Mouse (Mus musculus) intestine, postnatal 0 days (tissue): ENCODE measurements around the gene Cd44. TPM values are rescaled to one million over a fixed set of nuclear protein-coding genes. Genes with fewer than 3 reads are reported as not detected.

Source experiments
- ATAC-seq: fragments of 200-750 bp; cut with Nextera tagmentation; 2 replicates; pipeline ENCODE4 v1.8.0; 2017; ENCODE audit warnings: mild to moderate bottlenecking, moderate TSS enrichment, moderate library complexity
- H3K27ac ChIP-seq: fragments of 300-500 bp; sonication (generic); 2 replicates; pipeline ENCODE4 v1.5.1; 2014; ENCODE audit warnings: mild to moderate bottlenecking, low read depth, low read length, moderate library complexity
- H3K27me3 ChIP-seq: fragments of 300-500 bp; sonication (generic); replicated peaks from 2 replicates; pipeline ENCODE4 v1.6.1; 2014; ENCODE audit warnings: low read length, mixed read lengths; ENCODE audit not compliant: control insufficient read depth, insufficient read depth
- H3K36me3 ChIP-seq: fragments of 300-500 bp; sonication (generic); 2 replicates; pipeline ENCODE4 v1.6.1; 2014; ENCODE audit warnings: mild to moderate bottlenecking, moderate library complexity; ENCODE audit not compliant: control insufficient read depth, insufficient read depth
- H3K4me1 ChIP-seq: fragments of 300-500 bp; sonication (generic); replicated peaks from 2 replicates; pipeline ENCODE4 v1.6.1; 2014; ENCODE audit warnings: antibody characterized with exemption, low read length, mixed read lengths; ENCODE audit not compliant: control insufficient read depth, insufficient read depth
- H3K4me2 ChIP-seq: fragments of 300-500 bp; sonication (generic); replicated peaks from 2 replicates; pipeline ENCODE4 v1.6.1; 2014; ENCODE audit warnings: low read depth, mild to moderate bottlenecking, moderate library complexity
- H3K4me3 ChIP-seq: fragments of 300-500 bp; sonication (generic); 2 replicates; pipeline ENCODE4 v1.5.1; 2014; ENCODE audit warnings: low read depth, low read length
- H3K9ac ChIP-seq: fragments of 300-500 bp; sonication (generic); 2 replicates; pipeline ENCODE4 v1.6.1; 2014; ENCODE audit warnings: mild to moderate bottlenecking, low read depth, low read length
- H3K9me3 ChIP-seq: fragments of 300-500 bp; sonication (generic); 2 replicates; pipeline ENCODE4 v1.6.1; 2016; ENCODE audit warnings: mixed run types; ENCODE audit not compliant: control insufficient read depth
- CTCF ChIP-seq: sonication (generic); IDR thresholded peaks from 2 replicates; pipeline ENCODE4 v1.5.1; 2016; ENCODE audit warnings: low read depth, mild to moderate bottlenecking, control low read depth, antibody characterized with exemption, moderate library complexity
- WGBS: fragments of 180-500 bp; shearing (Covaris S2); extraction: QIAGEN DNeasy Blood & Tissue Kit; methylation state at CpG from one replicate; pipeline ENCODE4 v1.1.7; 2014; 5-methylcytosine and 5-hydroxymethylcytosine counted together
- polyA plus RNA-seq: library from polyadenylated mRNA; unstranded; fragments of >200 nt; fragmentation: Nextera tagmentation; extraction: Ambion mirVana; gene quantifications from 2 replicates; pipeline ENCODE4 v1.2.1, GENCODE M21; 2015

The Cd44 gene
- polyA plus RNA-seq, 1 experiment from 2014 or later: 10.6 TPM

GRCm38 (mm10) chr2:102878513-102878912 is 23.0 kb downstream of the Cd44 start:
- 51% methylated on average over 2 of the region's 2 CpGs for WGBS
- Histone ChIP-seq H3K36me3 (no peaks in the 10 kb centered on the region), H3K27me3 (no peaks in the 10 kb centered on the region), H3K9ac (no peak overlapping the region), H3K4me3 (no peak overlapping the region), H3K9me3 (no peaks in the 10 kb centered on the region), H3K4me2 (no peak overlapping the region), H3K4me1 (no peaks in the 10 kb centered on the region), H3K27ac (no peak overlapping the region)
- ATAC-seq: no peak
- no peak for TF ChIP-seq CTCF

GRCm38 (mm10) chr2:102877463-102877862 is 24.0 kb downstream of the Cd44 start:
- Histone ChIP-seq H3K9ac (no peak overlapping the region), H3K27me3 (no peaks in the 10 kb centered on the region), H3K4me1 (no peaks in the 10 kb centered on the region), H3K9me3 (no peaks in the 10 kb centered on the region), H3K27ac (no peak overlapping the region), H3K4me3 (no peak overlapping the region), H3K36me3 (no peaks in the 10 kb centered on the region), H3K4me2 (no peak overlapping the region)
- WGBS: 87% methylated on average over 4 of the region's 4 CpGs
- TF ChIP-seq CTCF: no peak
- no peak for ATAC-seq

- H3K4me3 ChIP-seq: no peak overlapping the region
- no peak overlapping the region for H3K4me2 ChIP-seq
- H3K27me3 ChIP-seq: no peaks in the 10 kb centered on the region
- H3K9me3 ChIP-seq: no peaks in the 10 kb centered on the region
- WGBS: 56% methylated on average over 1 of the region's 1 CpGs
- no peak overlapping the region for H3K9ac ChIP-seq
- H3K27ac ChIP-seq: no peak overlapping the region
- no peaks in the 10 kb centered on the region for H3K36me3 ChIP-seq
- no peak for TF ChIP-seq CTCF
- ATAC-seq: no peak
- no peaks in the 10 kb centered on the region for H3K4me1 ChIP-seq
These were observed 25.3 kb downstream of the Cd44 start for GRCm38 (mm10) chr2:102876141-102876540.

GRCm38 (mm10) chr2:102873848-102874247 is 27.6 kb downstream of the Cd44 start:
- H3K4me2 ChIP-seq: no peak overlapping the region
- no peak overlapping the region for H3K9ac ChIP-seq
- no peak for TF ChIP-seq CTCF
- 67% methylated on average over 4 of the region's 4 CpGs for WGBS
- ATAC-seq: no peak
- H3K27ac ChIP-seq: no peak overlapping the region
- no peaks in the 10 kb centered on the region for H3K27me3 ChIP-seq
- H3K4me1 ChIP-seq: no peaks in the 10 kb centered on the region
- no peak overlapping the region for H3K4me3 ChIP-seq
- no peaks in the 10 kb centered on the region for H3K36me3 ChIP-seq
- H3K9me3 ChIP-seq: no peaks in the 10 kb centered on the region

GRCm38 (mm10) chr2:102873194-102873593 is 28.3 kb downstream of the Cd44 start:
- no peak for TF ChIP-seq CTCF
- no peak for ATAC-seq
- Histone ChIP-seq H3K4me2 (no peak overlapping the region), H3K27me3 (no peaks in the 10 kb centered on the region), H3K9me3 (no peaks in the 10 kb centered on the region), H3K36me3 (no peaks in the 10 kb centered on the region), H3K4me1 (no peaks in the 10 kb centered on the region), H3K4me3 (no peak overlapping the region), H3K27ac (no peak overlapping the region), H3K9ac (no peak overlapping the region)
- 96% methylated on average over 4 of the region's 4 CpGs for WGBS

- no peaks in the 10 kb centered on the region for H3K9me3 ChIP-seq
- H3K9ac ChIP-seq: no peak overlapping the region
- ATAC-seq: no peak
- no peaks in the 10 kb centered on the region for H3K36me3 ChIP-seq
- no peaks in the 10 kb centered on the region for H3K4me1 ChIP-seq
- H3K4me3 ChIP-seq: no peak overlapping the region
- no peak for TF ChIP-seq CTCF
- no peaks in the 10 kb centered on the region for H3K27me3 ChIP-seq
- no peak overlapping the region for H3K27ac ChIP-seq
- H3K4me2 ChIP-seq: no peak overlapping the region
- 94% methylated on average over 2 of the region's 2 CpGs for WGBS
These were observed 29.0 kb downstream of the Cd44 start for GRCm38 (mm10) chr2:102872436-102872835.

GRCm38 (mm10) chr2:102868444-102868843 is 33.0 kb downstream of the Cd44 start:
- peaks cover 5% of the 10 kb centered on the region; the same call in 1 of the 2 replicates for H3K36me3 ChIP-seq
- no peak overlapping the region for H3K4me3 ChIP-seq
- H3K9me3 ChIP-seq: no peaks in the 10 kb centered on the region
- H3K4me2 ChIP-seq: no peak overlapping the region
- H3K27ac ChIP-seq: no peak overlapping the region
- H3K27me3 ChIP-seq: no peaks in the 10 kb centered on the region
- H3K4me1 ChIP-seq: no peaks in the 10 kb centered on the region
- no peak overlapping the region for H3K9ac ChIP-seq
- no peak for ATAC-seq
- WGBS: 68% methylated on average over 2 of the region's 2 CpGs
- TF ChIP-seq CTCF: no peak
